18 mouse cellular contexts compared by ENCODE assay signal in genomic region chr2:127080591-127081218, GRCm38 (mm10). TPM values are rescaled to one million over a fixed set of nuclear protein-coding genes. Genes with fewer than 3 reads are reported as not detected.
DNase-seq lines count a peak whose midpoint lies in the region; ATAC-seq and TF ChIP-seq lines count a peak whose summit lies in the region.
"Had no signal": no experiment of that assay in that cellular context is flagged by ENCODE, and none has a peak within 500 bp of the region (broad histone marks: within the 10 kb centered on the region; RNA-seq: fewer than 3 reads in every experiment).

No protein-coding gene starts in this region.

- no peaks in the 10 kb centered on the region for H3K4me1 ChIP-seq in heart, adult 2 months (ENCODE audit: control insufficient read depth, insufficient read depth, low read length)
- H3K4me1 ChIP-seq in heart, embryonic 11.5 days (ENCODE audit: control insufficient read depth, insufficient read depth, low read length) = no peaks in the 10 kb centered on the region
- H3K4me1 ChIP-seq in MEL (ENCODE audit: control insufficient read depth in 1 of 2, insufficient read depth in 2 of 2, low read length in 2 of 2) = peaks cover 9 to 20% of the 10 kb centered on the region in 2 experiments
- H3K4me1 ChIP-seq in erythroblast, embryonic 14.5 days (ENCODE audit: control insufficient read depth) = peaks cover 27% of the 10 kb centered on the region
- peaks cover 26% of the 10 kb centered on the region for H3K4me1 ChIP-seq in liver, embryonic 15.5 days (replicated peaks)
- no peaks in the 10 kb centered on the region for H3K4me1 ChIP-seq in hindbrain, postnatal 0 days (ENCODE audit: insufficient read depth, low read length)
- H3K4me1 ChIP-seq: hindbrain, embryonic 13.5 days; midbrain, embryonic 13.5 days had no signal

- no peak overlapping the region for H3K4me2 ChIP-seq in heart, embryonic 11.5 days
- peak overlapping the region; percentile 43 for H3K4me2 ChIP-seq in liver, embryonic 15.5 days
- no peak overlapping the region for H3K4me2 ChIP-seq in hindbrain, postnatal 0 days (ENCODE audit: low read depth, low read length)
- H3K4me2 ChIP-seq: hindbrain, embryonic 13.5 days; midbrain, embryonic 13.5 days had no signal

- H3K4me3 ChIP-seq in heart, adult 2 months = no peak overlapping the region
- no peak overlapping the region for H3K4me3 ChIP-seq in heart, embryonic 11.5 days (ENCODE audit: low read depth, low read length)
- H3K4me3 ChIP-seq in MEL (ENCODE audit: control insufficient read depth in 1 of 2, insufficient read depth in 1 of 2, low read depth in 2 of 2, low read length in 2 of 2) = no peak overlapping the region
- peak overlapping the region; percentile 17 for H3K4me3 ChIP-seq in erythroblast, embryonic 14.5 days (replicated peaks)
- no peak overlapping the region for H3K4me3 ChIP-seq in liver, embryonic 15.5 days (replicated peaks)
- H3K4me3 ChIP-seq in hindbrain, postnatal 0 days (ENCODE audit: low read length) = no peak overlapping the region
- H3K4me3 ChIP-seq: hindbrain, embryonic 13.5 days; midbrain, embryonic 13.5 days; myocyte had no signal

- ATAC-seq in heart, embryonic 11.5 days (replicated peaks; ENCODE audit: insufficient number of reproducible peaks, low FRiP score, low TSS enrichment) = no peak
- peak; percentile 91 for ATAC-seq in liver, embryonic 15.5 days (ENCODE audit: insufficient read depth)
- no peak for ATAC-seq in hindbrain, postnatal 0 days
- ATAC-seq: midbrain, embryonic 13.5 days had no signal

- H3K79me2 ChIP-seq in heart, adult 2 months (replicated peaks; ENCODE audit: control insufficient read depth, insufficient read depth, low read length) = no peaks in the 10 kb centered on the region
- H3K79me2 ChIP-seq in MEL (ENCODE audit: control insufficient read depth, insufficient read depth, low read length, poor library complexity) = no peaks in the 10 kb centered on the region; the same call in 1 of the 2 replicates

- no peaks in the 10 kb centered on the region for H3K27me3 ChIP-seq in heart, adult 2 months (ENCODE audit: control insufficient read depth, insufficient read depth, low read length)
- H3K27me3 ChIP-seq in heart, embryonic 11.5 days (ENCODE audit: control insufficient read depth, insufficient read depth, low read length) = no peaks in the 10 kb centered on the region
- no peaks in the 10 kb centered on the region for H3K27me3 ChIP-seq in MEL (ENCODE audit: control insufficient read depth in 1 of 2, insufficient read depth in 2 of 2, low read length in 2 of 2)
- H3K27me3 ChIP-seq in erythroblast, embryonic 14.5 days (ENCODE audit: control insufficient read depth) = no peaks in the 10 kb centered on the region
- no peaks in the 10 kb centered on the region for H3K27me3 ChIP-seq in liver, embryonic 15.5 days
- no peaks in the 10 kb centered on the region for H3K27me3 ChIP-seq in hindbrain, postnatal 0 days (ENCODE audit: insufficient read depth, low read length)
- H3K27me3 ChIP-seq: hindbrain, embryonic 13.5 days; midbrain, embryonic 13.5 days had no signal

- H3K36me3 ChIP-seq in heart, adult 2 months (ENCODE audit: control insufficient read depth, insufficient read depth, low read length) = no peaks in the 10 kb centered on the region
- H3K36me3 ChIP-seq in heart, embryonic 11.5 days (ENCODE audit: control insufficient read depth, insufficient read depth, low read length) = no peaks in the 10 kb centered on the region
- peaks cover 0 to 16% of the 10 kb centered on the region in 2 experiments; a peak in 2 of 4 replicates for H3K36me3 ChIP-seq in MEL (ENCODE audit: control insufficient read depth in 1 of 2, insufficient read depth in 2 of 2, low read length in 2 of 2)
- H3K36me3 ChIP-seq in erythroblast, embryonic 14.5 days (ENCODE audit: control insufficient read depth) = peaks cover 46% of the 10 kb centered on the region
- peaks cover 3% of the 10 kb centered on the region; the same call in 1 of the 2 replicates for H3K36me3 ChIP-seq in liver, embryonic 15.5 days (replicated peaks)
- H3K36me3 ChIP-seq in hindbrain, postnatal 0 days (ENCODE audit: insufficient read depth, low read length) = no peaks in the 10 kb centered on the region
- H3K36me3 ChIP-seq: midbrain, embryonic 13.5 days had no signal

- H3K9me3 ChIP-seq in heart, embryonic 11.5 days (replicated peaks; ENCODE audit: control insufficient read depth, low read length) = no peaks in the 10 kb centered on the region
- H3K9me3 ChIP-seq in MEL (replicated peaks; ENCODE audit: insufficient read depth, low read length) = no peaks in the 10 kb centered on the region
- no peaks in the 10 kb centered on the region for H3K9me3 ChIP-seq in erythroblast, embryonic 14.5 days (ENCODE audit: control insufficient read depth, low read length)
- H3K9me3 ChIP-seq in liver, embryonic 15.5 days (replicated peaks) = no peaks in the 10 kb centered on the region
- no peaks in the 10 kb centered on the region for H3K9me3 ChIP-seq in hindbrain, postnatal 0 days (ENCODE audit: low read length)
- H3K9me3 ChIP-seq: hindbrain, embryonic 13.5 days; midbrain, embryonic 13.5 days had no signal

- 81% methylated on average over 11 of the region's 11 CpGs for WGBS in heart, adult 2 months
- 73% methylated on average over 11 of the region's 11 CpGs for WGBS in heart, embryonic 11.5 days (ENCODE audit: insufficient replicate concordance)
- 46% methylated on average over 11 of the region's 11 CpGs for WGBS in liver, embryonic 15.5 days (ENCODE audit: insufficient replicate concordance)
- 94% methylated on average over 11 of the region's 11 CpGs for WGBS in hindbrain, postnatal 0 days

- peak overlapping the region; percentile 4; the same call in 1 of the 2 replicates for H3K27ac ChIP-seq in heart, adult 2 months
- H3K27ac ChIP-seq in heart, embryonic 11.5 days (ENCODE audit: low read depth, low read length) = no peak overlapping the region
- H3K27ac ChIP-seq in MEL (ENCODE audit: control insufficient read depth, low read depth, low read length) = peak overlapping the region; percentile 21; the same call in 1 of the 2 replicates
- H3K27ac ChIP-seq in liver, embryonic 15.5 days (replicated peaks) = peak overlapping the region; percentile 68
- H3K27ac ChIP-seq in hindbrain, postnatal 0 days = no peak overlapping the region
- H3K27ac ChIP-seq: hindbrain, embryonic 13.5 days; midbrain, embryonic 13.5 days; stomach, postnatal 0 days had no signal

- intact Hi-C loops in heart, adult 2 months (cut with DNase I) = no loop called here

- TF ChIP-seq CTCF in heart, adult 2 months (IDR thresholded peaks at IDR 0.05) = no peak
- no peak for TF ChIP-seq CTCF in MEL (IDR thresholded peaks at IDR 0.05 in 2 of 3, conservative IDR thresholded peaks at IDR 0.05 in 1 of 3; ENCODE audit: control insufficient read depth in 1 of 3, insufficient read depth in 1 of 3, low read depth in 2 of 3, low read length in 3 of 3, poor library complexity in 1 of 3, severe bottlenecking in 1 of 3)
- no peak for TF ChIP-seq CTCF in hindbrain, postnatal 0 days (IDR thresholded peaks at IDR 0.05; ENCODE audit: low read depth)

- no peak for TF ChIP-seq RAD21 in MEL (IDR thresholded peaks at IDR 0.05; ENCODE audit: low read depth, low read length)

- no peak overlapping the region for H3K9ac ChIP-seq in heart, adult 2 months (ENCODE audit: low read depth, low read length)
- no peak overlapping the region for H3K9ac ChIP-seq in heart, embryonic 11.5 days (ENCODE audit: low read depth, low read length)
- no peak overlapping the region for H3K9ac ChIP-seq in MEL (ENCODE audit: control insufficient read depth, low read depth, low read length, poor library complexity, severe bottlenecking)
- no peak overlapping the region for H3K9ac ChIP-seq in liver, embryonic 15.5 days
- no peak overlapping the region for H3K9ac ChIP-seq in hindbrain, postnatal 0 days (replicated peaks; ENCODE audit: low read length)
- H3K9ac ChIP-seq: hindbrain, embryonic 13.5 days; midbrain, embryonic 13.5 days had no signal

- DNase-seq in heart, adult 2 months = no peak
- peak; percentile 18 for DNase-seq in MEL (ENCODE audit: low read depth, low spot score)
- DNase-seq in hindbrain, postnatal 0 days (ENCODE audit: low spot score) = no peak
- no peak for DNase-seq in thymus, postnatal 14 days
- DNase-seq in right cerebral cortex, postnatal 10 days (ENCODE audit: low spot score in 2 of 2) = no peak
- DNase-seq: cerebellum, adult 8-10 months; gastrocnemius, postnatal 14 days; layer of hippocampus, adult 9-11 months; lung, postnatal 14 days; retina, postnatal 1 day; thymus, postnatal 4 days had no signal

- TF ChIP-seq EP300 in heart, adult 2 months (IDR thresholded peaks at IDR 0.05; ENCODE audit: insufficient read depth, low read depth, low read length) = no peak
- TF ChIP-seq EP300 in MEL (IDR thresholded peaks at IDR 0.05; ENCODE audit: low read depth in 1 of 2, low read length in 2 of 2) = no peak

- TF ChIP-seq POLR2A in heart, adult 2 months (IDR thresholded peaks at IDR 0.05; ENCODE audit: insufficient read depth, low read depth, low read length) = no peak
- no peak for TF ChIP-seq POLR2A in MEL (IDR thresholded peaks at IDR 0.05; ENCODE audit: control insufficient read depth in 1 of 2, insufficient read depth in 1 of 2, low read depth in 1 of 2, low read length in 2 of 2, poor library complexity in 1 of 2)

RNA-seq across cellular contexts. Expression of gene Blvra, which starts 10.2 kb away (rescaled TPM):
- total RNA-seq in heart, adult 2 months (2021) = 10 to 100 TPM; 16.3 to 20.0 TPM
- 9.0 and 15.9 TPM in 2 replicates for polyA plus RNA-seq in heart, adult 2 months (2012; rRNA removed)
- polyA plus RNA-seq in heart, embryonic 11.5 days (2014; fragmentation: Nextera tagmentation; extraction: Ambion mirVana) = 41.5 and 43.4 TPM in 2 replicates
- total RNA-seq in MEL (2012; rRNA removed) = 22.7 and 23.7 TPM in 2 replicates
- 10 to 100 TPM in 1 of 2 experiments, not detected in 1; 18.7 TPM for polyA plus RNA-seq in MEL (2012; ENCODE audit: insufficient read depth in 1 of 2, insufficient read length in 2 of 2, low read depth in 1 of 2, low replicate concordance in 2 of 2, missing spikeins in 1 of 2)
- polyA plus RNA-seq in erythroblast, embryonic 14.5 days (2012) = 1.3 and 1.7 TPM in 2 replicates
- polyA plus RNA-seq in liver, embryonic 15.5 days (2015; fragmentation: Nextera tagmentation; extraction: Ambion mirVana) = 51.6 and 56.3 TPM in 2 replicates
- 6.8 and 9.3 TPM in 2 replicates for total RNA-seq in hindbrain, postnatal 0 days (2014; rRNA removed)
- polyA plus RNA-seq in hindbrain, postnatal 0 days (2015; fragmentation: Nextera tagmentation; extraction: Ambion mirVana) = 26.5 and 33.4 TPM in 2 replicates

RNA-seq across cellular contexts. Expression of gene Ncaph, which starts 53.0 kb away (rescaled TPM):
- total RNA-seq in heart, adult 2 months (2021) = 1 to 10 TPM in 1 of 2 experiments, under 1 TPM in 1; 0.64 to 1.4 TPM
- 0.41 and 0.44 TPM in 2 replicates for polyA plus RNA-seq in heart, adult 2 months (2012; rRNA removed)
- polyA plus RNA-seq in heart, embryonic 11.5 days (2014; fragmentation: Nextera tagmentation; extraction: Ambion mirVana) = 62.6 and 65.2 TPM in 2 replicates
- total RNA-seq in MEL (2012; rRNA removed) = 37.5 and 41.5 TPM in 2 replicates
- polyA plus RNA-seq in MEL (2012; ENCODE audit: insufficient read depth in 1 of 2, insufficient read length in 2 of 2, low read depth in 1 of 2, low replicate concordance in 2 of 2, missing spikeins in 1 of 2) = 10 to 100 TPM in 1 of 2 experiments, not detected in 1; 49.4 TPM
- 3.9 and 6.2 TPM in 2 replicates for polyA plus RNA-seq in erythroblast, embryonic 14.5 days (2012)
- polyA plus RNA-seq in liver, embryonic 15.5 days (2015; fragmentation: Nextera tagmentation; extraction: Ambion mirVana) = 54.9 and 57.2 TPM in 2 replicates
- 13.7 and 15.9 TPM in 2 replicates for total RNA-seq in hindbrain, postnatal 0 days (2014; rRNA removed)
- 13.0 and 15.6 TPM in 2 replicates for polyA plus RNA-seq in hindbrain, postnatal 0 days (2015; fragmentation: Nextera tagmentation; extraction: Ambion mirVana)

Comparison
In these comparisons a context has a peak if more than half of its experiments do, and no peak if none do; other contexts are left out.
1. H3K27ac ChIP-seq: peak in heart, adult 2 months (single experiment), MEL (single experiment) and liver, embryonic 15.5 days (single experiment); none in heart, embryonic 11.5 days (single experiment) and hindbrain, postnatal 0 days (single experiment).